ENCODE assay signal across 8 mouse cellular contexts in the genomic region with DNA sequence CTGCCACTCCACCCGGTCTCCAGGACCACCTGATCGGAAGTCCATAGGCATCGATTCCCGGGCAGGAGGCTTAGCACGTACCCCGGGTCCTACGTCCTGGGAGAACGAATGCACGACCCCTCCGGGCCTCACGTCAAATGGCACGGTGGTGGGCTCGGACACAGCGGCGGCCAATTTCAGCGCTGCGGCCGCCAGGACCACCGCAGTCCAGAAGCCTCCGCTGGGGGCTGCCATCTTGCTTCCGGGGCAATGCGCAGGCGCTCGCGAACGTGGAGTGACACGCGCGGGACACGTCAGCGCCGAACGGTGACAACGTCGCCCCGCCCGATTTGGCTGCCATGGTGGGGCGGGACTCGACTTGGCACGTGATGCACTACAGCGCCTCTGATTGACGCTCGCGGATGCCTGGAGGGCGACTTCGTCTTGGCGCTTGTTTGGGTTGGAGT. TPM values are rescaled to one million over a fixed set of nuclear protein-coding genes. Genes with fewer than 3 reads are reported as not detected.
A peak's percentile ranks its signal among the peaks of the same experiment; 100 is the strongest.
DNase-seq lines count a peak whose midpoint lies in the region; ATAC-seq and TF ChIP-seq lines count a peak whose summit lies in the region.

A gene (minus strand): TSS at position 263 of the 446 bp plus-strand sequence.

- no peaks in the 10 kb centered on the region; the same call in 1 of the 2 replicates for H3K4me1 ChIP-seq in bone marrow, adult 2 months (ENCODE audit: control insufficient read depth, insufficient read depth, low read length)
- peaks cover 22% of the 10 kb centered on the region for H3K4me1 ChIP-seq in embryonic facial prominence, embryonic 15.5 days
- no peaks in the 10 kb centered on the region; the same call in 1 of the 2 replicates for H3K4me1 ChIP-seq in limb, embryonic 14.5 days (ENCODE audit: control insufficient read depth, insufficient read depth, low read length)
- H3K4me1 ChIP-seq in midbrain, postnatal 0 days (ENCODE audit: insufficient read depth, low read length), result peaks cover 6% of the 10 kb centered on the region

- peak within 1 kb of the TSS; percentile 85 for H3K4me3 ChIP-seq in bone marrow, adult 2 months (replicated peaks; ENCODE audit: control insufficient read depth, low read depth, low read length)
- H3K4me3 ChIP-seq in embryonic facial prominence, embryonic 15.5 days (replicated peaks), result peak within 1 kb of the TSS; percentile 94
- H3K4me3 ChIP-seq in limb, embryonic 14.5 days (replicated peaks; ENCODE audit: low read length), result peak within 1 kb of the TSS; percentile 83
- peak within 1 kb of the TSS; percentile 83 for H3K4me3 ChIP-seq in midbrain, postnatal 0 days (ENCODE audit: low read depth, low read length)

- ATAC-seq in embryonic facial prominence, embryonic 15.5 days (ENCODE audit: insufficient number of reproducible peaks, low FRiP score, low TSS enrichment, low read depth), result peak; percentile 90
- ATAC-seq in limb, embryonic 14.5 days (ENCODE audit: low FRiP score, low read depth), result peak; percentile 93
- peak; percentile 94 for ATAC-seq in midbrain, postnatal 0 days (ENCODE audit: low FRiP score)

- no peak for TF ChIP-seq CTCF in bone marrow, adult 2 months (IDR thresholded peaks at IDR 0.05; ENCODE audit: control insufficient read depth, insufficient read depth, low read length)
- no peak for TF ChIP-seq CTCF in midbrain, postnatal 0 days (IDR thresholded peaks at IDR 0.05)

- no peaks in the 10 kb centered on the region for H3K9me3 ChIP-seq in embryonic facial prominence, embryonic 15.5 days (replicated peaks)
- no peaks in the 10 kb centered on the region for H3K9me3 ChIP-seq in limb, embryonic 14.5 days (ENCODE audit: control insufficient read depth, low read length)
- H3K9me3 ChIP-seq in midbrain, postnatal 0 days (ENCODE audit: low read length), result no peaks in the 10 kb centered on the region

- peak; percentile 63; the same call in 1 of the 2 replicates for TF ChIP-seq POLR2A in bone marrow, adult 2 months (IDR thresholded peaks at IDR 0.05; ENCODE audit: borderline replicate concordance, control insufficient read depth, low read depth, low read length)
- TF ChIP-seq POLR2A in limb, embryonic 14.5 days (IDR thresholded peaks at IDR 0.05; ENCODE audit: borderline replicate concordance, extremely low read depth, insufficient read depth, insufficient read length), result 0 out of 2 replicates have a peak, but pooled peaks have one; percentile 7

- under 1% methylated on average over 47 of the region's 47 CpGs for WGBS in bone marrow, adult 2 months
- WGBS in embryonic facial prominence, embryonic 15.5 days, result under 1% methylated on average over 47 of the region's 47 CpGs
- WGBS in limb, embryonic 14.5 days, result under 1% methylated on average over 47 of the region's 47 CpGs
- WGBS in midbrain, postnatal 0 days, result under 1% methylated on average over 47 of the region's 47 CpGs

- DNase-seq in 416B (ENCODE audit: low read depth), result peak; percentile 93
- peak; percentile 96 for DNase-seq in heart, adult 8-10 months (ENCODE audit: low spot score)
- DNase-seq in kidney, adult 9 months, result peak; percentile 97
- peak; percentile 98 for DNase-seq in limb, embryonic 14.5 days (ENCODE audit: low spot score)
- peak; percentile 97 for DNase-seq in midbrain, postnatal 0 days (ENCODE audit: low spot score)
- peak; percentile 84 to 92 for DNase-seq in spleen, postnatal 14 days (ENCODE audit: low spot score in 2 of 2)

- H3K9ac ChIP-seq in embryonic facial prominence, embryonic 15.5 days, result peak within 1 kb of the TSS; percentile 82
- H3K9ac ChIP-seq in limb, embryonic 14.5 days (ENCODE audit: low read depth, low read length, severe bottlenecking), result peak within 1 kb of the TSS; percentile 67
- peak within 1 kb of the TSS; percentile 81 for H3K9ac ChIP-seq in midbrain, postnatal 0 days (replicated peaks; ENCODE audit: low read length, poor library complexity, severe bottlenecking)

- H3K27ac ChIP-seq in bone marrow, adult 2 months (ENCODE audit: control insufficient read depth, insufficient read depth, low read depth, low read length, poor library complexity), result peak within 1 kb of the TSS; percentile 49
- peak within 1 kb of the TSS; percentile 69 for H3K27ac ChIP-seq in embryonic facial prominence, embryonic 15.5 days (replicated peaks)
- H3K27ac ChIP-seq in limb, embryonic 14.5 days (replicated peaks; ENCODE audit: low read depth, low read length), result peak within 1 kb of the TSS; percentile 44; the same call in 1 of the 2 replicates
- H3K27ac ChIP-seq in midbrain, postnatal 0 days (ENCODE audit: low read depth, low read length), result peak within 1 kb of the TSS; percentile 69

- H3K36me3 ChIP-seq in embryonic facial prominence, embryonic 15.5 days, result peaks cover 57% of the 10 kb centered on the region
- H3K36me3 ChIP-seq in limb, embryonic 14.5 days (ENCODE audit: control insufficient read depth, insufficient read depth, low read length), result peaks cover 50% of the 10 kb centered on the region
- H3K36me3 ChIP-seq in midbrain, postnatal 0 days (ENCODE audit: insufficient read depth, low read length), result peaks cover 43% of the 10 kb centered on the region

- H3K27me3 ChIP-seq in embryonic facial prominence, embryonic 15.5 days, result no peaks in the 10 kb centered on the region
- H3K27me3 ChIP-seq in limb, embryonic 14.5 days (ENCODE audit: control insufficient read depth, insufficient read depth, low read length), result no peaks in the 10 kb centered on the region
- no peaks in the 10 kb centered on the region for H3K27me3 ChIP-seq in midbrain, postnatal 0 days (ENCODE audit: insufficient read depth, low read length)

- peak within 1 kb of the TSS; percentile 89 for H3K4me2 ChIP-seq in embryonic facial prominence, embryonic 15.5 days (replicated peaks)
- peak within 1 kb of the TSS; percentile 87 for H3K4me2 ChIP-seq in limb, embryonic 14.5 days (replicated peaks; ENCODE audit: low read depth, low read length, severe bottlenecking)
- peak within 1 kb of the TSS; percentile 97 for H3K4me2 ChIP-seq in midbrain, postnatal 0 days (ENCODE audit: low read depth, low read length, poor library complexity, severe bottlenecking)

RNA-seq across cellular contexts. Expression of the gene that starts here (rescaled TPM):
- 12.5 and 25.9 TPM in 2 replicates for polyA plus RNA-seq in bone marrow, adult 2 months (2011; ENCODE audit: insufficient read depth, insufficient read length, low replicate concordance, missing spikeins)
- 102 and 108 TPM in 2 replicates for polyA plus RNA-seq in embryonic facial prominence, embryonic 15.5 days (2015; fragmentation: Nextera tagmentation; extraction: Ambion mirVana)
- total RNA-seq in heart, adult 8-10 months (2022), result 10 to 100 TPM; 25.5 to 29.8 (median 27.9) TPM
- 83.2 and 93.7 TPM in 2 replicates for polyA plus RNA-seq in limb, embryonic 14.5 days (2012; rRNA removed)
- 99.7 and 101 TPM in 2 replicates for polyA plus RNA-seq in limb, embryonic 14.5 days (2014; fragmentation: Nextera tagmentation; extraction: Ambion mirVana)
- 41.7 and 49.3 TPM in 2 replicates for total RNA-seq in midbrain, postnatal 0 days (2014; rRNA removed)
- 75.8 and 82.5 TPM in 2 replicates for polyA plus RNA-seq in midbrain, postnatal 0 days (2015; fragmentation: Nextera tagmentation; extraction: Ambion mirVana)

Comparison
In these comparisons a context has a peak if more than half of its experiments do, and no peak if none do; other contexts are left out.
1. Peak in every context shown above with its lines: DNase-seq, ATAC-seq, H3K4me3 ChIP-seq and H3K27ac ChIP-seq.